Mouse (Mus musculus): ENCODE measurements around the gene Ppp6r2. TPM values are rescaled to one million over a fixed set of nuclear protein-coding genes. Genes with fewer than 3 reads are reported as not detected.

Gene Ppp6r2
- polyA plus RNA-seq, 1 experiment from 2014 or later = 26.8 TPM

DNA sequence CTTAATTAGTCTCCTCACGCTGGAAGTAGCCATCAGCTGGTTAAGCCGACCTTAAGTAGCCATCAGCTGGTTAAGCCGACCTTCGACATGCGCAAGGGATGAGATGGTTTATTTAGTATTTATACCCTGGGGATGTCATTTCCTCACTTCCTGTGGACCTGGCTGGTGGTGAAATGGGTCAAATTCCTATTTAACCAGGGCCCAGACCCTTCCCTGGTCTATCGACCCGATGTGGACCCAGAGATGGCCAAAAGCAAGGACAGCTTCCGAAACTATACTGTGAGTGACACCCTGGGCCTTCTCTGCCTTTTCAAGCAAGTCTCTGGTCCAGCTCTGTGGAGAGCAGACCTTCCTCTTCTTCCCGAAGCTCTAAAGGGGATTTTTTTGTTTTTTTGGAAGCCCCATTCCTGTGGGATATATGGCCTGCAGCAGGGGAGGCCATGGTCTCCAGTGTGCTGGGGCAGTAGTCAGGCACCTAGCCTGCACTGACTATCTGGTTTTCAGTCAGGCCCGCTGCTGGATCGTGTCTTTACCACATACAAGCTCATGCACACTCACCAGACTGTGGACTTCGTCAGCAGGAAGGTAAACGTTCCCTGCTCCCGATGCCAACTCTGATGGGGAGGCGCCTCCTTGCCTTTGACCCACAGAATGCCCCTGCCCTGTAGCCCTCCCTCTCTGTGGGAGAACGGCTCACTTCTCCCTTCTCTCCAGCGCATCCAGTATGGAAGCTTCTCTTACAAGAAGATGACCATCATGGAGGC, 123.6 kb downstream of the Ppp6r2 start:
- Histone ChIP-seq H3K4me1 (replicated peaks; ENCODE audit: insufficient read depth, low read length) (no peaks in the 10 kb centered on the region), H3K9ac (ENCODE audit: low read depth, low read length) (no peak overlapping the region), H3K27ac (no peak overlapping the region), H3K36me3 (ENCODE audit: insufficient read depth, low read length) (no peaks in the 10 kb centered on the region), H3K27me3 (ENCODE audit: insufficient read depth, low read length) (no peaks in the 10 kb centered on the region), H3K9me3 (replicated peaks; ENCODE audit: low read length) (no peaks in the 10 kb centered on the region), H3K4me3 (replicated peaks; ENCODE audit: low read depth, low read length) (no peak overlapping the region), H3K4me2 (ENCODE audit: low read length) (no peak overlapping the region)
- ATAC-seq (replicated peaks; ENCODE audit: low FRiP score, low read depth) = no peak
- no peak for DNase-seq (ENCODE audit: low spot score)
- TF ChIP-seq CTCF (IDR thresholded peaks at IDR 0.05; ENCODE audit: low read depth) = no peak
- 76% methylated on average over 17 of the region's 17 CpGs for WGBS

DNA sequence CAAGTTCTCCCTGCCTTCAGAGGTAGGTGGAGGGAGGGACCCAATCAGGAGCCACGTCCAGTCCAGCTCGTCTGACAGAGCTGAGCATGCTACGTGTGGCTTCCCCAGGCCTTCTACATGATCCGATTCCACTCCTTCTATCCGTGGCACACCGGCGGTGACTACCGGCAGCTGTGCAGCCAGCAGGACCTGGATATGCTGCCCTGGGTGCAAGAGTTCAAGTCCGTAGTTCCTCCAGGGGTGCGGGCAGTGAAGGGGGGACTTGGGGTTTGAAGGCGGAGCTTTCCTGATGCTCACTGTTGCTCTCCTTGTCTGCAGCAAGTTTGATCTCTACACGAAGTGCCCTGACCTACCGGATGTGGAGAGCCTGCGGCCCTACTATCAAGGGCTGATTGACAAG, 125.1 kb downstream of the Ppp6r2 start:
- H3K27ac ChIP-seq = no peak overlapping the region
- no peak overlapping the region for H3K9ac ChIP-seq (ENCODE audit: low read depth, low read length)
- no peak overlapping the region for H3K4me3 ChIP-seq (replicated peaks; ENCODE audit: low read depth, low read length)
- no peaks in the 10 kb centered on the region for H3K4me1 ChIP-seq (replicated peaks; ENCODE audit: insufficient read depth, low read length)
- H3K9me3 ChIP-seq (replicated peaks; ENCODE audit: low read length) = no peaks in the 10 kb centered on the region
- no peak for DNase-seq (ENCODE audit: low spot score)
- no peaks in the 10 kb centered on the region for H3K36me3 ChIP-seq (ENCODE audit: insufficient read depth, low read length)
- H3K27me3 ChIP-seq (ENCODE audit: insufficient read depth, low read length) = no peaks in the 10 kb centered on the region
- ATAC-seq (replicated peaks; ENCODE audit: low FRiP score, low read depth) = no peak
- no peak for TF ChIP-seq CTCF (IDR thresholded peaks at IDR 0.05; ENCODE audit: low read depth)
- WGBS = 81% methylated on average over 14 of the region's 14 CpGs
- H3K4me2 ChIP-seq (ENCODE audit: low read length) = no peak overlapping the region

Small RNA genes lying within 50 kb of the gene (microRNA-seq; reads per million reads assigned to microRNA genes)
- gene Mir6958 (not detected), gene Mir6959 (not detected), gene Mir7118 (not detected)

Other genes starting within 250 kb of the Ppp6r2 start
- gene Mlc1, start 232.5 kb upstream of the Ppp6r2 start, polyA plus RNA-seq (2015; fragmentation: Nextera tagmentation; extraction: Ambion mirVana) = 0.07 TPM in 1 of 2 replicates, not detected in the other
- gene Mov10l1, start 228.6 kb upstream of the Ppp6r2 start, polyA plus RNA-seq (2015; fragmentation: Nextera tagmentation; extraction: Ambion mirVana) = not detected in 2 replicates
- 0.04 and 0.05 TPM in 2 replicates for gene Panx2, start 151.8 kb upstream of the Ppp6r2 start, polyA plus RNA-seq (2015; fragmentation: Nextera tagmentation; extraction: Ambion mirVana)
- 48.9 and 50.3 TPM in 2 replicates for gene Trabd, start 136.4 kb upstream of the Ppp6r2 start, polyA plus RNA-seq (2015; fragmentation: Nextera tagmentation; extraction: Ambion mirVana)
- gene Selenoo, start 122.5 kb upstream of the Ppp6r2 start, polyA plus RNA-seq (2015; fragmentation: Nextera tagmentation; extraction: Ambion mirVana) = 18.3 and 21.3 TPM in 2 replicates
- gene Tubgcp6, start 88.4 kb upstream of the Ppp6r2 start, polyA plus RNA-seq (2015; fragmentation: Nextera tagmentation; extraction: Ambion mirVana) = 6.6 and 7.4 TPM in 2 replicates
- 12.8 and 13.2 TPM in 2 replicates for gene Hdac10, start 82.9 kb upstream of the Ppp6r2 start, polyA plus RNA-seq (2015; fragmentation: Nextera tagmentation; extraction: Ambion mirVana)
- gene Mapk12, start 70.8 kb upstream of the Ppp6r2 start, polyA plus RNA-seq (2015; fragmentation: Nextera tagmentation; extraction: Ambion mirVana) = 12.3 and 13.5 TPM in 2 replicates
- 7.5 and 9.3 TPM in 2 replicates for gene Mapk11, start 61.9 kb upstream of the Ppp6r2 start, polyA plus RNA-seq (2015; fragmentation: Nextera tagmentation; extraction: Ambion mirVana)
- 126 and 130 TPM in 2 replicates for gene Plxnb2, start 30.8 kb upstream of the Ppp6r2 start, polyA plus RNA-seq (2015; fragmentation: Nextera tagmentation; extraction: Ambion mirVana)
- 10.4 and 11.7 TPM in 2 replicates for gene Dennd6b, start 15.1 kb upstream of the Ppp6r2 start, polyA plus RNA-seq (2015; fragmentation: Nextera tagmentation; extraction: Ambion mirVana)
- 30.0 and 37.2 TPM in 2 replicates for gene Sbf1, start 103.8 kb downstream of the Ppp6r2 start, polyA plus RNA-seq (2015; fragmentation: Nextera tagmentation; extraction: Ambion mirVana)
- gene Adm2, start 111.2 kb downstream of the Ppp6r2 start, polyA plus RNA-seq (2015; fragmentation: Nextera tagmentation; extraction: Ambion mirVana) = 1.5 and 2.0 TPM in 2 replicates
- gene Miox, start 122.8 kb downstream of the Ppp6r2 start, polyA plus RNA-seq (2015; fragmentation: Nextera tagmentation; extraction: Ambion mirVana) = 119 and 185 TPM in 2 replicates
- gene Lmf2, start 144.1 kb downstream of the Ppp6r2 start, polyA plus RNA-seq (2015; fragmentation: Nextera tagmentation; extraction: Ambion mirVana) = 46.1 and 48.1 TPM in 2 replicates
- 100 and 108 TPM in 2 replicates for gene Ncaph2, start 144.2 kb downstream of the Ppp6r2 start, polyA plus RNA-seq (2015; fragmentation: Nextera tagmentation; extraction: Ambion mirVana)
- 11.7 and 12.6 TPM in 2 replicates for gene Sco2, start 162.3 kb downstream of the Ppp6r2 start, polyA plus RNA-seq (2015; fragmentation: Nextera tagmentation; extraction: Ambion mirVana)
- 1.7 and 2.1 TPM in 2 replicates for gene Tymp, start 165.5 kb downstream of the Ppp6r2 start, polyA plus RNA-seq (2015; fragmentation: Nextera tagmentation; extraction: Ambion mirVana)
- gene Odf3b, start 167.7 kb downstream of the Ppp6r2 start, polyA plus RNA-seq (2015; fragmentation: Nextera tagmentation; extraction: Ambion mirVana) = 0.68 and 0.87 TPM in 2 replicates
- gene Klhdc7b, start 173.4 kb downstream of the Ppp6r2 start, polyA plus RNA-seq (2015; fragmentation: Nextera tagmentation; extraction: Ambion mirVana) = not detected in 2 replicates
- gene Syce3, start 198.9 kb downstream of the Ppp6r2 start, polyA plus RNA-seq (2015; fragmentation: Nextera tagmentation; extraction: Ambion mirVana) = not detected in 2 replicates
- 23.7 and 26.2 TPM in 2 replicates for gene Cpt1b, start 214.3 kb downstream of the Ppp6r2 start, polyA plus RNA-seq (2015; fragmentation: Nextera tagmentation; extraction: Ambion mirVana)
- 1.5 and 1.7 TPM in 2 replicates for gene C730034F03Rik, start 218.0 kb downstream of the Ppp6r2 start, polyA plus RNA-seq (2015; fragmentation: Nextera tagmentation; extraction: Ambion mirVana)
- gene Gm44502, start 218.1 kb downstream of the Ppp6r2 start, polyA plus RNA-seq (2015; fragmentation: Nextera tagmentation; extraction: Ambion mirVana) = not detected in 2 replicates
- gene Chkb, start 218.4 kb downstream of the Ppp6r2 start, polyA plus RNA-seq (2015; fragmentation: Nextera tagmentation; extraction: Ambion mirVana) = 64.5 and 65.1 TPM in 2 replicates
- gene Mapk8ip2, start 242.4 kb downstream of the Ppp6r2 start, polyA plus RNA-seq (2015; fragmentation: Nextera tagmentation; extraction: Ambion mirVana) = 0.34 and 0.55 TPM in 2 replicates